Mouse (Mus musculus): ENCODE results near the gene Slc4a1.
"Not testable (repeated sequence)": the region's sequence is repeated elsewhere in the genome, so short reads cannot be mapped to it uniquely, and the experiment has no call there.

Slc4a1 gene

GRCm38 (mm10) chr11:102366103-102366502 lies at the start of gene Slc4a1:
Gene Slc4a1, minus strand, starts transcription at chr11:102366203.
- DNase-seq (ENCODE audit: low read depth, low spot score) = not testable (repeated sequence)

DNA sequence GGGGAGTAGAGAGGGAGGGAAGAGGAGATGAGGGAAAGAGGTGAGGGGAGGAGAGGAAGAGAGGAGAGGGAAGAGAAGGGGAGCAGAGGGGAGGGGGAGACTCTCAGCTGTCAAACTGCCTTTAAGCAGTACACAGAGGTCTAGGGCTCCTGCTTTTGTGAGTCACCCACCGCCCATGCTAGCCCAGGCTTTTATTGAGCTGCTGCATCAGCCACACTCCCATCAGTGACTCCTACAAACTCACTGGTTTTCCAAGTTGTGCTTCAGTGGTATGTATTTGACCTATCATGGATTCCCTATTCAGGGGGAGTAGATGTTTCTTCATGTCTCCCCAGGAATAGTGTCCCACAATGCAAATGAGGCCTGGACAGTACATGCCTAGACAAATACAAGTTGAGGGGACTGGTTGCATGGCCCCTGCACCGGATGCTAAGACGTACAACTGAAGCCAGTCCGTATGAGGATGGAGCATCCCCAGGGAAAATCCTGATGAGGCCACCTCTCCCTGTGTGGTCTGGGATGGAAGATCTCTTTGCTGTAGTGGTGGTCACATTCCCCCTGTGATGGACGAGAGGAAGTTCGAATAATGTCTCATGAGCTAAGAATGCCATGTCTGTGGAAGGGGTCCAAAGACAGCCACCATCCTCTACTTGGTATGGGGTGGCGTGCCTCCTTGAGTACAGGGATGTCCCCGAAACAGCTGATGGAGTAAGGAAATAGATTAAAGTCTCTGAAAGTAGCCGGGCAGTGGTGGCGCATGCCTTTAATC lies 49.2 kb upstream of the Slc4a1 start:
- no peak for DNase-seq (ENCODE audit: low read depth, low spot score)

GRCm38 (mm10) chr11:102413059-102413458 lies 47.1 kb upstream of the Slc4a1 start:
- DNase-seq (ENCODE audit: low read depth, low spot score) = no peak

DNA sequence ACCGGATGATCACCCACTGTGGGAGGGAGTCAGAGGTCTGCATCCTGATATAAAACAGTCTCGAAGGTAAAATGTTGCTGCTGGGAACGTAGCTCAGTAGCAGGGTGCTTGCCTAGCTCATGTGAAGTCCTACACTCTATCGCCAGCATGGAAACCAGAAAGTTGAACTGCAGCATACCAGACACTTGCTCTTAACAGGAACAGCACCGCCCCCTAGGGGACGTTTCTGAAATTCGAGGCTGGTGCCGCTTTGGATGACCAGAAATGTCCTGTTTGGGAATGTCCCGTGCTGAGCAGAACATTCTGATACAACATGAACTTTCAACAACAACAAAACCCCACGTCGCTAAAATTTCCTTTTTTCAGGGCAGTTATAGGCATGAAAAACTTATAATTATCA lies 45.7 kb upstream of the Slc4a1 start:
- peak; percentile 85 for DNase-seq (ENCODE audit: low read depth, low spot score)

DNA sequence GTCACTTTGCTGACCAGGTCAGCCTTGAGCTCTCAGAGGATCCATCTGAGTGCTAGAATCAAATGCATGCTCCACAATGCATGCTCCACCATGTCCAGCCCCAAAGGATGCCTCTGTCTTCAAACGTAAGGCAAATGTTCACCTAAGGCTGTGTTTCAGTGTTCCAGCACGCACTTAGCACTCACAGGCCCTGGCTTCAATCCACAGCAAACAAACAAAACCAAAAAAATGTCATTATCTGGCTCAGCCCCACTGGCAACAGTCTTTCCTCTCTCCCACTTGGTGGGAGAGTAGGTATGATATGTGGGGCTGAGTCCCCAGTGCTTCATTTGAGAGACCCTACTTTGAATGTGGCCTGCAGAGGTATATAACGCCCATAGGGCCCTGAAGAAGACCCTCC lies 45.1 kb upstream of the Slc4a1 start:
- DNase-seq (ENCODE audit: low read depth, low spot score) = no peak

- not testable (repeated sequence) for DNase-seq (ENCODE audit: low read depth, low spot score)
Observed at GRCm38 (mm10) chr11:102410345-102410744, 44.3 kb upstream of the Slc4a1 start.

GRCm38 (mm10) chr11:102409795-102410330 lies 43.9 kb upstream of the Slc4a1 start:
- DNase-seq (ENCODE audit: low read depth, low spot score) = no peak

- no peak for DNase-seq (ENCODE audit: low read depth, low spot score)
Observed at GRCm38 (mm10) chr11:102408888-102409794, 43.1 kb upstream of the Slc4a1 start.

DNA sequence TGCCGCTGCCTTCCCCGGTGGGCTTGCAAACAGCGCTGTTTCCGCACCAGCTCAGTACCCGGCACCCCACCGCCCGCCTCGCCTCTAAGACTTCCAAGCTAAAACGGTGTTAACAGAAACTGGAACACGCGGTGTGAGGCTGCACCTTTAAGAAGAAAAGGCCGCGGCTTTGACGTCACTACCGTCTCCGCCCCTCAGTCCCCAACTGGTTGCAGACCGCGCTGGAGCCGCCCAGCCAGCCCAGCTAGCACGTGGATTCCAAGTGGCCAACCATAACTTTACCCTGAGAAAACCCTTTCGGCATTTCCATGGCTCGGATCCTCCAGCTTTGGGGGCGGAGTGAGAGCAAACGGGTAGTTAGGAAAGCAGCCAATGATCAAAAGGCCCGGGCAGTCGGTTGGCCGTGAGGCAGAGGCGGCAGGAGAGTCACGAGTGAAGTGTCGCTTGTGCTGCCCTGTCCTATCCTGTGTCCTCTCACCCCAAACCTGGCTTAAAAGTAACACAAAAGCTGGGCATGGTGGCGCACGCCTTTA lies 42.4 kb upstream of the Slc4a1 start:
- peak; percentile 97 for DNase-seq (ENCODE audit: low read depth, low spot score)

- no peak for DNase-seq (ENCODE audit: low read depth, low spot score)
Observed at GRCm38 (mm10) chr11:102407834-102408215, 41.8 kb upstream of the Slc4a1 start, which contains the start of gene Slc25a39. Gene Slc25a39, minus strand, starts transcription at chr11:102407946.

DNA sequence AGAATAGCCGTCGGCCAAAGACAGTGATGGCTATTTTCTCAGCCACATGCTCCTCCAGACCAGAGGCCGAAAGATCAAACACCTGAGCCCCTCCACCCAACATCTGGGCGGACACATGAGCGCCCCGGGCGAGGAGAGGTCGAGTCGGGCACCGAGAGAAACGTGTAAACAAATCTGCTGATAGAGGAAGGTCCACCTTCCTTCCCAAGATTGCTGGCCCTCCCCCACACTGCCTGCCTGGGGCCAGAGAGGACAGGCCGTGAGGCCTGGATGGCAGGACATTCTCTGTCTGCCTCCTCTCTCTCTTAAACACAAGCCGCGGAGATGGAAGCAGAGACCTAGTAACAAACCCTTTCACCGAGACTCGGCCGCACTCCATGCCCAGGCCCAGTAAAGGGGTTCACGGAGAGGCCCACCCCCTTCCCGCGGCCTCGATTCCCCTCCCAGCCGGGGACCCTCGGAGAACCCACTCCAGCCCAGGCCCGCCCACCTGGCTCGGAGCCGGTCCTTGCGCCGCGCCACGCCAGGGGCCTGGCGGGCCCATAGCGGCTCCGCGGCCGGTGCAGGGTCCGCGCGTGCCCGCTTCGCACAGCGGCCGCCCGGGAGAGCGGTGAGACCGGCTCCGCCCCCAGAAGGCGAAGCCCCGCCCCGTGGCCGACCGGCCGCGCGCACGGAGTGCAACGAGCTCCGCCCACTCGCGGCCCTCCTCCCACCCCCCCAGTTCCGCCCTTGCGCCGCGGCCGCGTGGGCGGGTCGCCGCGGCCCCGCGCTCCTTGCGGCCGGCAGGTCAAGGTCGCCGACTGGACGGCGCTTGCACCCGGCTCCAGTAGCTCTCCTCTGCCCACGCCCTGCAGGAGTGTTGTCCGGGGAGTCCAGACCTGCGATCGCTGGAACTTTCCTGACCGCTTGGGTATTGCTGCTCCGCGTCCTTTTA lies 41.2 kb upstream of the Slc4a1 start:
- peak; percentile 92 for DNase-seq (ENCODE audit: low read depth, low spot score)

GRCm38 (mm10) chr11:102406401-102406800 lies 40.4 kb upstream of the Slc4a1 start:
- no peak for DNase-seq (ENCODE audit: low read depth, low spot score)

DNA sequence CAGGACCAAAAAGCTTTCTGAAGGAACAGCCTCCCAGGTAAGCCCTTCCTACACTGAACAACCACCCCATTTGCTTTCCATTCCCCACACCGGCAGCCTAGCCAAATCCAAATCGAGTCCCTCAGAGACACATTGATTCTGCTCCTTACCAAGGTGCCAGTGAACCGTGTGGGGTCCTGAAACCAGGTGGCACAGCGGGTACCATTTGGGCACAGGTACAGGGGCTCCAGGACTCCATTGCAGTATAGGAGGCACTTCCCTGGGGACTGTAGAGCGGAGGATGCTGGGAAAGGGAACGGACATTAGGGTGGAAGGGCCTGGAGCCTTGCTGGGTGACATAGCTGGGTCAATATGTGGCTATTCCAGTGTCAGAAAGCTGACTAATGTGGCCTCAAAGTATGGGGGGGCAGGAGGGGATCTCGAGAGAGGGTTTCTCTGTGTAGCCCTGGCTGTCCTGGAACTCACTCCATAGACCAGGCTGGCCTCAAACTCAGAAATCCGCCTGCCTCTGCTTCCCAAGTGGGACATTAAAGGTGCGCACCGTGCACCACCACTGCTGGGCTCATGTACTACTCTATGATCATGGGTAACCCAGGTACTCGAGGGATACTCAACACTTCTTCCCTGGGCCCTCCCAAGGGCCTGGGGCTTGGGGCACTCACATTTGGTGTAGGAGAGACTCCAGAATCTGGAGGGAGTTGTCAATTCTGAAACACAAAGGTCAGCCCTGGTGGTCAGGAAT lies 39.7 kb upstream of the Slc4a1 start:
- DNase-seq (ENCODE audit: low read depth, low spot score) = no peak

DNA sequence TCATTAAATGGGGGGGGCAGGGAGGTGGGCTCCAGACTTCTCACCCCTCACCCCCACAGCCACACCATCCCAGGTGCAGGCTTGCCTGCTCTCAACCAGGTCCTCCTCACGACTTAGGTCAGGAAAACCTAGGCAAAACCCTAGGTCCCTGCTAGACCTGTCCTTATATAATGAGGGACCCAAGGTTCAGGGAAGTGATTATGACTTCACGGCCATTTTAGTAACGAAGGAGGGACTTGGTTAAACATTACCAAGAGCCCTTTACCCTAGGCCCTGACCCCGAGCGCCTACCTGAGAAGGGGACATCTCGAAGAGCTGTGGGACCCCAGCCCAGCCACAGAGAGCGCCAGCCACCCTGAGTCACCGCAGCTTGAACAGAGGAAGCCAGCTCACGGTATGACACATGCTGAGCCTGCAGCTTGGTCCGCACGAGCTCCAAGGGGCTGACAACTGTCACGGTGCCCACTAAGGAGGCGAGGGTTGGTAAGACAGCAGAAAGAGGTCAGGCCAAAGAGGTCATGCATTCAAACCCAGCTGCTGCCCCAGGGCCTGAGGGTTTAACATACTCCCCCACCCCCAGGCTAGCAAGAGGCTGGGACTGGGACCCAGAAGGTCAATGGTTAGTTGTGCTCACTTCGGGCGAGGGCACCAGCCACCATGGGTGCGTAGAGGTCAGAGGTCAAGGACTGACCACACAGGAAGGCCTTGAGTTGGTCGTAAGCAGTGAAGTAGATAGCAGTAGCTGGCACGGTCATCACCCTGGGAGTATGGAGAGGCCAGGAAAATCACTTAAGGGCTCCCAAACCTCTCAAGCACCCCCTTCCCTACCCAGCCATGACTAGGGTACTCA lies 38.4 kb upstream of the Slc4a1 start:
- no peak for DNase-seq (ENCODE audit: low read depth, low spot score)

DNA sequence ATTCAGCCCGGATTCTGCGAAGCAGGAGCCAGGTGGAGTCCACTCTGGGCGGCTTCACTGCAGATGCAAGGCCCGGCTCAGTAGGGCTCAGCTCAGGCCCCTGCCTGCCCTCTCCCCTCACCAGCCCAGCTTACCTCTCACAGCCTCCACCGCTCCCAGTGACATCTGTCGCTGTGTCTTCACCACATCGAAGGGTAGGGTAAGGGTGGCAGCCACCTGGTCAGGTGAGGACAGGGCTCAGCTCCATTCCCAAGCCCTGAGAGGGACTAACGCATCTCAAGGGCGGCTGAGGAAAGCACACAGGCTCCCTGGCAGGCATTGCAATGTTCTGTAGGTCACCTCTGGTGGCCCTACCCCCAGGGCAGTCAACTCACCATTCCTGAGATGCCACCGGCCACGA lies 37.7 kb upstream of the Slc4a1 start:
- DNase-seq (ENCODE audit: low read depth, low spot score) = no peak

DNA sequence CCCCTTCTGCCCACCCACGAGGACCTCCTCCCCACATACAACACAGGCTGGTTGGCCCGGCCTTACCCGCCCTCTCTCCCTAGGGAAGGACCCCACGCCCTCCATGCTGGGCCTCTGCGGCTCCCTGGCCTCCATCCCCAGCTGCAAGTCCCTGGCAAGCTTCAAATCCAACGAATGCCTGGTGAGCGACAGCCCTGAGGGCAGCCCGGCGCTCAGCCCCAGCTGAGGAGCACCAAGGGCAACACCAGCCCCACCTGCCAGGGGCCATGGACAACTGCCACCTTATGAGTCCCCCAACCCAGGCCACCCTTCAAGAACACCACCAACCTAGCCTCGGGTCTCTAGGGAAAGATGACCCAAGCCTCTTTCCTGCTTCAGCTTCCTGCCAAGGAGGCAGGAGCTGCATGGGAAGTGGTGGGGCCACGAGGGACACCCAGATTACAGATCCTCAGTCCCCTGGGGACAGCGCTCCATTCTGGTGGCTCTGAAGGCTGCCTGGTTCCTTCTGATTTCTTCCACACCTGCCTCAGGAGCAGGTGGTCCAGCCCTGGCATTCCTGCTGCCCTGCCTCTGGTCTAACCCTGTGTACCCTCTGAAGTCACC lies 36.0 kb upstream of the Slc4a1 start:
- no peak for DNase-seq (ENCODE audit: low read depth, low spot score)

- DNase-seq (ENCODE audit: low read depth, low spot score) = no peak
Observed at GRCm38 (mm10) chr11:102400513-102401084, 34.6 kb upstream of the Slc4a1 start.

DNA sequence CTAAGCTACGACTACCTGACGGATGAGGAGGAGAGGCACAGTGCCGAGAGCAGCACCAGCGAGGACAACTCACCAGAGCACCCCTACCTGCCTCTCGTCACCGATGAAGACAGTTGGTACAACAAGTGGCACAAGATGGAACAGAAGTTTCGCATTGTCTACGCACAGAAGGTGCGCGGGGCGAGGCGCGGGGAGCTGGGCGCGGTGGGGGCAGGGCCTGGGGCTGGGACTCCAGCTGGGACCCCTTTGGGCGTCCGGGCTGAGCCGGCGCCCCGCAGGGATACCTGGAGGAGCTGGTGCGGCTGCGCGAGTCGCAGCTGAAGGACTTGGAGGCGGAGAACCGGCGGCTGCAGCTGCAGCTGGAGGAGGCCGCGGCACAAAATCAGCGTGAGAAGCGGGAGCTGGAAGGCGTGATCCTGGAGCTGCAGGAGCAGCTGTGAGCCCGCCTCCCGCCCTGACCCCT lies 33.6 kb upstream of the Slc4a1 start:
- no peak for DNase-seq (ENCODE audit: low read depth, low spot score)

Measured in CD4-positive helper T cell, adult 2 months (primary cell).